Mouse (Mus musculus) layer of hippocampus, adult 6 months (tissue): Measurements from ENCODE around the gene Olfr456. TPM values are rescaled to one million over a fixed set of nuclear protein-coding genes. Genes with fewer than 3 reads are reported as not detected.

Experiments
- long read RNA-seq, 2 experiments: library from polyadenylated mRNA; unstranded; transcript quantifications; one replicate each; pipeline ENCODE4 v2.0.0; 2019 to 2020
- polyA plus RNA-seq: library from polyadenylated mRNA; unstranded; fragments of <200 nt; fragmentation: Nextera tagmentation; gene quantifications from 2 replicates; pipeline ENCODE4 v1.2.3, GENCODE M21; 2021

Olfr456 gene
- not detected in 2 replicates for polyA plus RNA-seq
- long read RNA-seq, experiment 1: 0 reads
- long read RNA-seq, experiment 2: 0 reads

GRCm38 (mm10) chr6:42487114-42487513, at the start of gene Olfr456:
TSS of gene Olfr456 (minus strand) at chr6:42487214.

GRCm38 (mm10) chr6:42476235-42476634, 10.8 kb downstream of the Olfr456 start, which contains the start of gene Olfr457:
TSS of gene Olfr457 (minus strand) at chr6:42476335.

GRCm38 (mm10) chr6:42465096-42465495, 21.9 kb downstream of the Olfr456 start, which contains the start of gene Olfr458:
TSS of gene Olfr458 (minus strand) at chr6:42465196.

Other genes with a start within 250 kb of the Olfr456 start
- 43.2 and 47.5 TPM in 2 replicates for gene Gstk1, start 241.3 kb downstream of the Olfr456 start, polyA plus RNA-seq
- 0.13 TPM in 1 of 2 replicates, not detected in the other for gene Tmem139, start 225.2 kb downstream of the Olfr456 start, polyA plus RNA-seq
- 3.2 and 3.9 TPM in 2 replicates for gene Casp2, start 222.2 kb downstream of the Olfr456 start, polyA plus RNA-seq
- gene Clcn1, start 200.5 kb downstream of the Olfr456 start, polyA plus RNA-seq: 0.21 and 0.36 TPM in 2 replicates
- 4.0 and 5.2 TPM in 2 replicates for gene Fam131b, start 162.6 kb downstream of the Olfr456 start, polyA plus RNA-seq
- 7.9 and 8.7 TPM in 2 replicates for gene Zyx, start 137.6 kb downstream of the Olfr456 start, polyA plus RNA-seq
- gene Epha1, start 113.9 kb downstream of the Olfr456 start, polyA plus RNA-seq: 0.04 and 0.05 TPM in 2 replicates
- not detected in 2 replicates for gene Tas2r143, start 87.0 kb downstream of the Olfr456 start, polyA plus RNA-seq
- not detected in 2 replicates for gene Tas2r135, start 81.8 kb downstream of the Olfr456 start, polyA plus RNA-seq
- gene Tas2r126, start 52.7 kb downstream of the Olfr456 start, polyA plus RNA-seq: not detected in 2 replicates
- not detected in 2 replicates for gene Olfr458, start 22.0 kb downstream of the Olfr456 start, polyA plus RNA-seq
- gene Olfr457, start 10.9 kb downstream of the Olfr456 start, polyA plus RNA-seq: not detected in 2 replicates
- gene Olfr455, start 60.4 kb upstream of the Olfr456 start, polyA plus RNA-seq: not detected in 2 replicates
- gene Tcaf3, start 110.5 kb upstream of the Olfr456 start, polyA plus RNA-seq: not detected in 2 replicates
- 0.15 and 0.16 TPM in 2 replicates for gene Tcaf2, start 158.0 kb upstream of the Olfr456 start, polyA plus RNA-seq
- 76.4 and 77.9 TPM in 2 replicates for gene Tcaf1, start 222.9 kb upstream of the Olfr456 start, polyA plus RNA-seq